Mouse (Mus musculus) liver, postnatal 0 days (tissue): ENCODE data around the gene Astn2.

Experiments
- CTCF ChIP-seq: sonication (generic); IDR thresholded peaks from 2 replicates; pipeline ENCODE4 v1.5.1; 2016; ENCODE audit warnings: antibody characterized with exemption, low read depth
- EP300 ChIP-seq: IDR thresholded peaks from 2 replicates; pipeline ENCODE4 v1.6.1; 2016; ENCODE audit warnings: antibody characterized with exemption, low read depth, mild to moderate bottlenecking

- TF ChIP-seq CTCF = no peak
- TF ChIP-seq EP300 = no peak
Measured at GRCm38 (mm10) chr4:65711678-65712077, 692.7 kb downstream of the Astn2 start.
